Mouse (Mus musculus) layer of hippocampus, adult 18-20 months (tissue): ENCODE measurements around the gene Atp5g1. TPM values are rescaled to one million over a fixed set of nuclear protein-coding genes. Genes with fewer than 3 reads are reported as not detected.
A peak's percentile ranks its signal among the peaks of the same experiment; 100 is the strongest.
"Not testable (repeated sequence)": the region's sequence is repeated elsewhere in the genome, so short reads cannot be mapped to it uniquely, and the experiment has no call there.

ENCODE experiments used
- DNase-seq, 2 experiments: peaks; one replicate each; pipeline ENCODE4 v3.0.0; 2022; ENCODE audit warnings: low spot score in 2 of 2
- long read RNA-seq: library from polyadenylated mRNA; stranded (forward); transcript quantifications from one replicate; pipeline ENCODE4 v2.0.0, GENCODE M21; 2021
- total RNA-seq, 2 experiments: library from RNA; stranded (reverse); gene quantifications; 2 replicates each; pipeline ENCODE4 v1.2.3; 2021

The Atp5g1 gene
- total RNA-seq = 100 to 1,000 TPM; 370 to 408 TPM
- long read RNA-seq, full-length matches to known transcripts = 264 of 284 reads
- long read RNA-seq, partial matches to known transcripts = 16 of 284 reads
- long read RNA-seq, other reads (novel, unspliced or antisense) = 4 of 284 reads

GRCm38 (mm10) chr11:96075509-96076220, at the start of gene Atp5g1:
TSS of gene Atp5g1 (minus strand) at chr11:96075670.
- peak; percentile 100 for DNase-seq

- DNase-seq = peak in 1 of 2 experiments; percentile 3
Observed at GRCm38 (mm10) chr11:96124052-96124914, 48.8 kb upstream of the Atp5g1 start.

- not testable (repeated sequence) for DNase-seq
Observed at GRCm38 (mm10) chr11:96122806-96123205, 47.3 kb upstream of the Atp5g1 start.

GRCm38 (mm10) chr11:96119401-96119800, 43.9 kb upstream of the Atp5g1 start:
- DNase-seq = no peak

GRCm38 (mm10) chr11:96116925-96117324, 41.5 kb upstream of the Atp5g1 start:
- DNase-seq = not testable (repeated sequence)

GRCm38 (mm10) chr11:96116116-96116515, 40.6 kb upstream of the Atp5g1 start:
- DNase-seq = no peak

- no peak for DNase-seq
Observed at GRCm38 (mm10) chr11:96115416-96115815, 39.9 kb upstream of the Atp5g1 start.

GRCm38 (mm10) chr11:96114077-96114476, 38.6 kb upstream of the Atp5g1 start:
- no peak for DNase-seq

- DNase-seq = no peak
Observed at GRCm38 (mm10) chr11:96111751-96112150, 36.3 kb upstream of the Atp5g1 start, which contains the start of gene Calcoco2. TSS of gene Calcoco2 (minus strand) at chr11:96111964.

GRCm38 (mm10) chr11:96110950-96111349, 35.5 kb upstream of the Atp5g1 start:
- DNase-seq = not testable (repeated sequence)

- DNase-seq = no peak
Observed at GRCm38 (mm10) chr11:96108376-96108775, 32.9 kb upstream of the Atp5g1 start.

- peak in 1 of 2 experiments; percentile 44 for DNase-seq
Observed at GRCm38 (mm10) chr11:96093361-96093760, 17.9 kb upstream of the Atp5g1 start.

- no peak for DNase-seq
Observed at GRCm38 (mm10) chr11:96092674-96093291, 17.3 kb upstream of the Atp5g1 start.

- no peak for DNase-seq
Observed at GRCm38 (mm10) chr11:96091073-96091472, 15.6 kb upstream of the Atp5g1 start.

GRCm38 (mm10) chr11:96087981-96088380, 12.5 kb upstream of the Atp5g1 start:
- no peak for DNase-seq

GRCm38 (mm10) chr11:96082682-96083081, 7.2 kb upstream of the Atp5g1 start:
- DNase-seq = no peak

GRCm38 (mm10) chr11:96080736-96081135, 5.3 kb upstream of the Atp5g1 start:
- no peak for DNase-seq

GRCm38 (mm10) chr11:96076221-96077105, 993 bp upstream of the Atp5g1 start:
- DNase-seq = no peak

- no peak for DNase-seq
Observed at GRCm38 (mm10) chr11:96075177-96075508, 327 bp downstream of the Atp5g1 start.

GRCm38 (mm10) chr11:96074351-96075176, 906 bp downstream of the Atp5g1 start:
- peak in 1 of 2 experiments; percentile 26 for DNase-seq
